Mouse (Mus musculus) fibroblast of lung, adult 2 months (primary cell): ENCODE data around the gene Sema3f.

Experiments used
- DNase-seq: peaks from one replicate; pipeline ENCODE4 v3.0.0-alpha.2; 2011; ENCODE audit warnings: low read depth

Sema3f gene

GRCm38 (mm10) chr9:107662342-107662741, 47.9 kb downstream of the Sema3f start:
- no peak for DNase-seq

- no peak for DNase-seq
Measured at GRCm38 (mm10) chr9:107660777-107661176, 49.5 kb downstream of the Sema3f start.

GRCm38 (mm10) chr9:107659961-107660360, 50.3 kb downstream of the Sema3f start:
- DNase-seq: no peak

- DNase-seq: no peak
Measured at GRCm38 (mm10) chr9:107659551-107659950, 50.7 kb downstream of the Sema3f start.

- DNase-seq: no peak
Measured at GRCm38 (mm10) chr9:107658096-107658495, 52.2 kb downstream of the Sema3f start.

- no peak for DNase-seq
Measured at GRCm38 (mm10) chr9:107657144-107657543, 53.1 kb downstream of the Sema3f start.

- no peak for DNase-seq
Measured at GRCm38 (mm10) chr9:107654585-107654984, 55.7 kb downstream of the Sema3f start.

- no peak for DNase-seq
Measured at GRCm38 (mm10) chr9:107653474-107653873, 56.8 kb downstream of the Sema3f start.

- DNase-seq: no peak
Measured at GRCm38 (mm10) chr9:107650708-107651481, 59.4 kb downstream of the Sema3f start.

- DNase-seq: no peak
Measured at GRCm38 (mm10) chr9:107650225-107650624, 60.0 kb downstream of the Sema3f start.

- DNase-seq: no peak
Measured at GRCm38 (mm10) chr9:107648767-107649166, 61.5 kb downstream of the Sema3f start.

- no peak for DNase-seq
Measured at GRCm38 (mm10) chr9:107646975-107647374, 63.3 kb downstream of the Sema3f start.

GRCm38 (mm10) chr9:107645577-107645976, 64.7 kb downstream of the Sema3f start:
- no peak for DNase-seq

- DNase-seq: no peak
Measured at GRCm38 (mm10) chr9:107645153-107645510, 65.1 kb downstream of the Sema3f start.

- DNase-seq: no peak
Measured at GRCm38 (mm10) chr9:107644495-107645152, 65.7 kb downstream of the Sema3f start.

- DNase-seq: no peak
Measured at GRCm38 (mm10) chr9:107643544-107644214, 66.6 kb downstream of the Sema3f start.

- DNase-seq: no peak
Measured at GRCm38 (mm10) chr9:107641666-107642065, 68.6 kb downstream of the Sema3f start.

- no peak for DNase-seq
Measured at GRCm38 (mm10) chr9:107640257-107640772, 70.0 kb downstream of the Sema3f start.

- no peak for DNase-seq
Measured at GRCm38 (mm10) chr9:107637070-107637469, 73.2 kb downstream of the Sema3f start.

- DNase-seq: peak; percentile 95
Measured at GRCm38 (mm10) chr9:107635279-107636028, 74.8 kb downstream of the Sema3f start, which contains the start of gene Gnai2. Gnai2 (minus strand) TSS chr9:107635367.

- DNase-seq: no peak
Measured at GRCm38 (mm10) chr9:107634406-107635278, 75.6 kb downstream of the Sema3f start.
